Mouse (Mus musculus) neural tube, embryonic 10.5 days (tissue): ENCODE measurements around the gene 4933430I17Rik.

Experiments
- DNase-seq: peaks from one replicate; pipeline ENCODE4 v3.0.0-alpha.2; 2017; ENCODE audit warnings: low spot score; ENCODE audit errors: extremely low spot score

Gene 4933430I17Rik

DNA sequence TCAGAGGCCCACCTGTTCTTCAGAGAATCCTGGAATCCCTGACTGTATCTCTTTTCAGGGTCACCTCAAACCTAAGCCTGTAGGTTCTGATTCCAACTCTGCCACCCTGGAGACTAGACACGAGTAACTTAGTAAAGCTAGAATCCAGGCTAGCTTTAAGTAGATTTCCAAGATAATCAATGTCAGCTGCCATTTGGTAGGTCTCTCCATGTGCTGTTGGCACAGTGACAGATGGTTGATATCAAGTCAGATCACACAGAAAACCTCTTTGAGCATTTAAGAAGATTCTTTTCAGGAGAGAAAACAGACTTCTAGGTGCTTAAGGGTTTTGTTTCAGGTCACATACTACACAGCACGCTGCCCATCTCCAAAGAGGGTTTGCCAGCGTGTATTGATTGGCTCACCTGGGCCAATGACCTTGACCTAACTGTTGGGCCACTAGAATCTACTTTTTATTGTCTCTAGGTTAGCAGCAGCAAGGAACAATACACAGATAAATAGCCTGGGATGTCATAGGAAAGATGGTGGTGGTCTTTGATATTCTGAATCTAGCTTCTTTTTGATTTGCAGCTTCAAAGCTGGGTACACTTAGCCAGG lies 21.7 kb upstream of the 4933430I17Rik start, which contains the start of gene Hdhd3:
Hdhd3 (minus strand) TSS at position 94 of the 597 bp plus-strand sequence.
- no peak for DNase-seq

DNA sequence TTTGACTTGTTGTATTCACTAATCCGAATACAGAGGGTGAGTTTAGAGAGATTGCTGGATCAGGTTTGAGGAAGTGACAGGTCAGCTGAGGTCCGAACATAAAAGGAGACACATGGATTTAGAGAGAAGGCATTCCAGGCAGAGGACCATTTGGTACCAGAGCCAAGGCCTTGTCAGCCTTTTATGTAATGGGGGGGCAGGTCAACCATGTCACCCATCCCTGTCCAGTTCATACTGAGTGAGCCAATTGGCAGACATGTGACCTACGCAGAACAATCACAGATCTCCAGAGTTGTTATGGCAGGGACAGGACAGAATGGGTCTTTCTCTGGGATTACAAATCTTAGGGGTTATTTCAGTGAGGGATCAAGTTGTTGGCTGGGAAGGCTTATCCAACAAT lies 19.2 kb upstream of the 4933430I17Rik start:
- DNase-seq, result no peak

DNA sequence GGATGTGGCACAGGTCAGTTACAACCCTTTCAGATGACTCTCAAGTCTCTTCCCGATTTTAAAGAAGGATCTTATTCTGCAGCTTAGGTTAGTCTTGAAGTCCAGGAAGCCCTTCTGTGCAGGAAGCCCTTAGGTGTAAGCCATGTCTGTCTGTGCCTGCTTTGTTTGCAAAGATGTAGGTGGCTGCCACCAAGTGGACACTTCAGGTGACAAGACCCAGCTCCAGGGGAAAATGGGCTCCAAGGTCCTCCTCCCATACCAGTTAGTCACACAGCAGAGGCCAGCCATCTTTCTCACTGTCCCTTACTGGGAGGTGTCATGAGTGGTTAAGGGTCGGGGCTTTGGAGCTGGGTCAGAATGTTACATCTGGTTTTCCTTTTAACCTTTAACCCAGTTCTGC lies 18.4 kb upstream of the 4933430I17Rik start:
- DNase-seq, result no peak

DNA sequence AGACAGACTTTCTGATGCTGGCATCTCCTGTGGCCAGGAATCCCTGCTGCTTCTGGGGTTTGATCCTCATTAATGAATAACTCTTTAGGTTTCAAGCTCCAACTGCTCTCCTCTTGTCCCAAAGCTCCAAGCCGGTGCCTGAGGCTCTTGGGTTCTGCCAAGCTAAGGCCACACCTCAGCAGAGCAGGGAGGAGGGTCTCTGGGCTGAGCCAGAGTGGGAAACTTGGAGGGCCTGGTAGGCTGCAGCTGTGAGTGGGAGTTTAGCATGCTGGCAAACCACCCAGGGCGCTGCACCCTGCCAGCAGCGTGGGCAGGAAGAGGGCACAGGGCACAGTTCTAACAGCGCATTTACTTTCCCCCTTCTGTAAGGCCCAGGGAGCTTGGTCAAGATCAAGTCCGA lies 16.3 kb upstream of the 4933430I17Rik start:
- no peak for DNase-seq

DNA sequence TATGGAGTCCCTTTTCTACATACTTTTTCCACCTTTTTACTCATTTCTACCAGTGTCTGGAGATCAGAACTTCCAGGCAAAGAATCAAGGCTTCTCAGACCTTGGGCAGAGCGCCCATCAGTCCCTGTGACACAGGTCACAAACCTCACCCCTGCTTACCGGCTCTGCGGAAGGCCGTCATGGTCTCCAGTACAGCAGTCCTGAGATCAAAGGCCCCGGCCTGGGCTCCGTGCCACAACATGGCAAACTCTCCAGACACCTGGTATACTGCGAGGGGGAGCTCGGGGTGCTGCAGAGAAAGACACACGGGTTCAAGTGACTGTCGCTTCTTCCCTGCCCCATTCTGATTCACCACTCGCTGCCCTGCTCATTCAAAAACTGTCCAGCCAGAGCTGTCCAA lies 15.2 kb upstream of the 4933430I17Rik start:
- DNase-seq, result no peak

DNA sequence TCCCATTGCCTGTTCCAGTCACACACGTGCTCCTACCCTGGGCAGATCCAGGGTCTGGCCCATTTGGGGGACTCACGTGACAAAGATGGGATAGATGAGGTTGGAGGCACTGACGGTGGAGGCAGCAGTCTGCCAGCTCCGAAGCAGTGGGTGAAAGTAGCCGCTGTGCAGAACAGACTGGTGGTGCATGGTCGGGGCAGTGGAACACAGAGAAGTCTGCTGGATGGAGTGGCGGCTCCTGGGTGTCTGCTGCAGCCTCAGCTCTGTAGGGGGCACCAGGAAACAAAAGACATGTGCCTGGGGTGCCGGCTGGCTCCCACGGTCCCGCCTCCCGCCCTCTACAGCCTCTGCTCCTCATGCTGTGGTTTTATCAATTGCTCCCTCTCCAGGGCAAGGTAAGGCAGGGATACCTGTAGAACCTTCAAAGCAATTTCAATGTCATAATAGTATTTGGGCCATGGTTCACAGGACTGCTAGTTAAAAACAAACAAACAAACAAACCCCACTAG lies 11.1 kb upstream of the 4933430I17Rik start:
- DNase-seq, result no peak

DNA sequence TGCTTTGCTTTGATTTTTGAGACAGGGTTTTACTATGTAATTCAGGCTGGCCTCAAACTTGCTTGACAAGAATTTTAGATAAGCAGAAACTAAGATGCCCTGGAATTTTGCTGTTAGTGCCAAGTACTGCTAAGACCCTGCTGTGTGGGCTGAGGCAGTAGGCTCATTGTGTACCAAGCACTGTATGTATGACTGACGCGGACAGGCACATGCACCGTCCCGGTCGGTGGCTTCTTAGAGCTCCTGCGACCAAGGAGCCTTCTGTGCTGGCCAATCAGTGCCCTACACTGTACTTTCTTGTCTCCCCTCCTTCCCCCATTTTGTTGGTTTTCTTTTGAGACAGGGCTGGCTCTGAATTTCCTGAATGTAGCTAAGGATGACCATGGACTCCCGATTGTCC lies 10.2 kb upstream of the 4933430I17Rik start:
- DNase-seq, result no peak

DNA sequence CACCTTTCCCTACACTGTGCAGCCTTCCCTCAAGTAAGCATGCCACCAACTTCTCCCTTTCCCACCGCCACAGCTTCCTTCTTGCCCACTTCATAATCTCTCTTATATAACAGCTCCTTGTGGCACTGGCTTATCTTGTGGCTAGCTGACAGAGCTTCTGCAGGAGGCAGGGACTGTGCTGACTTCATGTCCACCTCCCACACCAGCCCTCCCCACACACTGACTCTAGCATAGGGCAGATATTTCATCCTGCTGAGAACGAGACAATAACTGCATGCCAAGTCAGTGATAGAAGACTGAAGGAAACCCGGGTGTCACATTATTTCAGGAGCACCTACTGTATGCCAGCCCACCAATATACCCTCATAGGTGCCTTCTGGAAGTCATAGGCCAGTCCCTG lies 9.7 kb upstream of the 4933430I17Rik start:
- DNase-seq, result no peak

DNA sequence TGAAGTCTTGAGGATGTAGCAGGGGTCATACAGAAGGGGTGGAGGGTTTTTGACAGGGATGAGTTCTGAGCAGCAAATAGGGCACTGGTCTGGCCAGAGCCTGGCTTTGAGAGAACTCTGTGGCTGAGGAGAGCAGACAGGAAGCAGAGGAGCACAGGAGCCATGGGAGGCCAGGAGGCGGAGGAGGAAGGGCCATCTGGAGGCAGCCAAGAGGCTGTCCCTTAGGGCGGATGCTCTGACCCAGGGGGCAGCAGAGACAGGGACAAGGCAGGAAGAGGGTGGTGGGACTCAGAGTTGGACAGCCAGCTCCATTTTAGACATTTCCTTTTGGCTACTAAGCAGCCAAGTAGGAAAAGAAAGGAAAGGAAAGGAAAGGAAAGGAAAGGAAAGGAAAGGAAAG lies 9.1 kb upstream of the 4933430I17Rik start:
- DNase-seq, result no peak

DNA sequence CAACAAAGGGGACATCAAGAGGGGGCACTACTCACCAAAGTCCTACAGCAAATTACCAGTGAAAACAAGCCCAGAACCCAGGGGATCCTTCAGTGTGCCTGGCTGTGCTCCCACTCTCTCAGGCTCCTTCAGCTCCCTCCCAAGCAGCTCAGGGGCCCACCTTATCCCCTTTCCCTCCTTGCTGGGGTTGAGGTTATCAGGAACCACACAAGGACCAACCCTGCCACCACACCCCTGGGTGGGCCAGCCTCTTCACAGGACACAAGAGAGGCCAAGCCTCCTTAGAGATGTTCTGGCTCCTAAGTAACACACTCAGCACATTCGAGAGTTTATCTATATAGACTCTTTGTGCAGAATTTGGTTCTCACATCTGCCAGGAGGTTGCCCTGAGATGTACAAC lies 8.6 kb upstream of the 4933430I17Rik start:
- DNase-seq, result no peak

DNA sequence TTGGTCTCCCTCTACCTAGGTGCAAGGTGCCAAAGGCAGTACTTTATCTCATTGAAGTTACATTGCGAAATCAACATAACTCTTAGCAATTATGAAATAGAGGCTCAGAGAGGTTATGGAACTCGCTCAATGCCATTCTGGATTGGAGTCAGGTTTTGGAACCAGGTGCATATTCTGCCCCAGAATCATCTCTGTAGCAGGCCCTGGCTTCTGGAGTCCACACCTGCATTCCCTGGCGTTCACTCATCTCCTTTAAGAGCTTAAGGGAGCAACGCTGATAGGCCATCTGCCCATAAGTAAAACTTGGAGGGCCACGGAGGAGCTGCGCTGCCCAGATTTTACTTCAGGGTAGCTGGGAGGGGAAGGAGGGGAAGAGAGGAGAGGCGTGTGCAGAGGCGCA lies 8.1 kb upstream of the 4933430I17Rik start:
- no peak for DNase-seq

DNA sequence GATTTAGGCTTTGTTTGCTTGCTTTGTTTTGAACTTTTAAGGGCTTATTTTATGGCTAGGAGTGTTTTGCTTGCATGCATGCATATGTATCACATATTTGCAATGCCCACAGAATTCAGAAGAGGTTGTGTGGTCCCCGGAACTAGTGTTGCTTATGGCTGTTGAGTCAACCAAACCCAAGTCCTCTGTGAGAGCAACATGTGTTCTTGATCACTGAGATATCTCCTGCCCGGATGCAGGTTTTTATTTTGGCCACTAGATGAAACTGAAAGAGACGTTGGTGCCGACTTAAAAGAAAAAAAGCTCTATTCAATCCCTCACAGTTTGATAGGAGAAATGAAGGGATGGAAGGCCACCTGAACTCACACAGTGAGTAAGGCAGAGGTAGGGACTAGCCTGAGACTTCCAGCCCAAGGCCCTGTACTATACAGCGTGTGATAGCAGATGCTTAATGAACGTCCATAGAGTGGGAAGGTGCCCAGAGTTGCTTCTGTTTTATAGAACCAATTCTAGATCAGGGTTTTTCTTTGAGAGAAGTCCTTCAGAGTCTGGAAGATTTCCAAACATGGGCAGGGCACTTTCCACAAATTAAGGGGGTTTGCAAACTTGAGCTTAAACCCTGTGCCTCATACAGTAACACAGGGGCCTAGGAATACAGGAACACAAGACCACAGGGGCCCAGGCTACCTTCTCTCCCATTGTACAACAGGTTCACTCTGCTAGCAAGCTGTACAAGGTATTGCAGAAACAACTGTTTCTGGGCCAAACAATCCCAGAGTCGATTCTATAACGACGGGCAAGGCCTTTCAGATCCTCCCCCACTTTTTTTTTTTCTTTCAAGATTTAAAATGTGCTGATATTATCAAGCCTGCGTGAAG lies 7.4 kb upstream of the 4933430I17Rik start:
- DNase-seq, result no peak

DNA sequence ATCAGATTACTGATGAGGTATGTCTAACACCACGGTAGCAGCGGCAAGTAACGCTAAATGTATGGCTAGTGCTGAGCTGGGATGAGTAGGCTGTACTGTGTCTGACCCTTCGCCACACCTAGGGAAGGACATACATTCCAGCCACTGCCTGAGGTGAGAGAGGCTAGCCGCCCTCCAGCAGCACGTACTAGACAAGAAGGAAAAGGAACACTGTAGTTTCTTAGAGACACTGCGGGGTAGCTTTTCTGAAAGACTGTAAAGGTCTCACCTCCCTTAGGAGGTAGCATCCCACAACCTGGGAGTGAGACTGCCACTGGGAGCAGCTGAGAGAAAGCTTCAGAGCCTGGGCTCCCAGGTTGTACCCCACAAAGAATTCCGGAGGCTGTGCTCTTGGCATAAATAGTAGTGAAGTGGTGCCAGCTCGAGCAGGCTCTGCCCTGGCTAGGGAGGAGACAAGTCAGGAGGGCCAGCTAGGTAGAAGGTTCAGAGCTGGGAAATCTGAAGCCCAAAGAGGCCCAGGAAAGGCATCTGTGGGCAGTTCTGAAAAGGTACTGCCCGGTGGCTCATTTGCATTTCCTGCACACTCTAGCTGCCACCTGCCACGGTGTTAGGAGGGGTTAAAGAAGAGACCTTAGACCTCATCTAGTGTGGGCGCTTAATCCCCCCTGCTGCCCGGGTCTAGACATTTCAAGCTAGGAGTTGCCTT lies 6.6 kb upstream of the 4933430I17Rik start:
- DNase-seq, result no peak

DNA sequence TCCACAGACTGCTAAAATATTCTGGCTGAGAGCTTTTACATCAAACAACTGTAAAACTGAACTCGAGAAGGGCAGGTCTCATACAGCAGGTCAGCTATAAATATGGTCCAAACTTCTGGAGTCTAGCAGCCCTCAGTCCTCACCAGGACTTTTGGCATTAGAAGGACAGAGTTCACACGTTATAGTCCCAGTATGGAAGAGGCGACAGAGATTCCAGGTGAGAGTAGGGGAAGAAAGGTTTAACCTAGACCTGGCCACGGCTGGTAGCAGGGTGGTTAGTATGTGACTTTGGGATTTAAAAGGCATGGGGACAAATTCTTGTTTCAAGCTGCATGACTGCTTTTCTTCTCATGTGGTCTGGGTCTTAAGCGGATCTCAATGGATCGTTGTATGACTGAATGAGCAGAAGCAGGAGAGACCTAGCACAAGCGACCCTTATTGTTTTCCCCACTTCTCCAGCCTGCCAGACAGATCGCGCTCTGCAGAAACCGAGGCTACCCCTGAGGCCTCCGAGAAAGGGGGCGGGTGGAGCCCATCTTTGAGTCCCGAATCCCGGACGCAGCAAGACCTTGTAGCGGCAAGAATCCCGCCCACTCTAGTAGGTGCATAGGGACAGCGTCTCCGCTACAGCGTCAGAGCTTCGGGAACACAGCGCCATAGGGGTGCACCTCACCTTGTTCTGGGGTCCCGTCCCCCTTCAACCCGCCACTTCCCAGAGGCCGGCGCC lies 5.9 kb upstream of the 4933430I17Rik start:
- DNase-seq, result no peak

DNA sequence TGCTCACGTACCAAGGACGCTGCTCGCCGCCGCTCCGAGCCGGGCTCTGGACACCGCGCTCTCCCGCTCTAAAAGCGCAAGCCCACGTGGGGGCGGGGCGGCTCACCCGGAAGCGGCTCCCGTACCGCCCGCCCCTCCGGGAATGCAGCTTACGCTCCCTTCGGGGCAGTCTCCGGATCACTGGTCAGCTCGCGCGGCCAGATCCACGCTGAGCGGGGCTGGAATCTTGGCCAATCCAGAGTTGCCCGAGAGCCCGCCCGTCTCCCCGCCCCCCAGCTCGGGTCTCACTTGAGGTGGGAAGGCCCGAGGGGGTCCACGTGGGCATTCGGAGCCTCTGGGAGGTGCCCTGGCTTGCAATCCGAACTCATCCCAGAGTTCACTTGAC lies 5.3 kb upstream of the 4933430I17Rik start, which contains the start of gene Alad:
Alad (minus strand) TSS at position 70 of the 385 bp plus-strand sequence.
- peak; percentile 90 for DNase-seq

DNA sequence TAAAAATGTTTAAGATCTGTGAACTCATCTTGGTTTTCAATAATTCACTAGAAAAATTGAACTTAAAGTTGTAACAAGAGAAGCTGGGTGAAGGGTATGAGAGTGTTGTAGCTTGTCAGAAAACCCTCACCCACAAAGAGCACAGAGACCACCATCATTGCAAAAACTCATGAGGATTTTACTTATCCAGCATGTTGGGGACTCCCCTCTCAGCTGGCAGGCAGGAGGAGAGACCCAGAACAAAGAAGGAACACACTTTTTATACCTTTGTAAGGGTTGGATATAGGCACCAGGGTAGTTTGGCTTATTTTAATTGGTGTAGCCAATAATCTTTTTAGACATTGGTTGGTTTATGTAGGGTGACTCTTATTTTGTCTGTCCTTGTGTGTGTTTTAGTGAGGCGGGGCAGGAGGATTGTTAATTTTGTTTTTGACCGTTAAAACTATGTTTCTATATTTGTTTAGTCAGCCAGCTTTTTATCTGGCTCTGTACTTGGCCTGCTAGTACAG lies 4.2 kb upstream of the 4933430I17Rik start:
- no peak for DNase-seq

DNA sequence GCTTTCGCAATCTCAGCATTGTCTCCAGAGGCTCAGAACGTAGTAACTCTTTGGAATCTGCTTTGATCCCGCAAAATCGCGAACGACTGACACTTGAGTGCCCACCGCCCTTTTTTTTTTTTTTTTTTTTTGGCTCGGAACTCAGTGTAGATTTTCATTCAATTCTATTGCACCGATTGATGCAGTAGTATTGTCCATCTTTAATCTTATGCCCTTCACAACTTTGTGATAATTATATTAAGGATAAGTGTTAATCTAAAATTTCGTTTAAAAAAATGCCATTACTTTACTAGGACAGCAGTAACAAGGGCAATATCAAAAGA lies 281 bp downstream of the 4933430I17Rik start:
- DNase-seq, result no peak

DNA sequence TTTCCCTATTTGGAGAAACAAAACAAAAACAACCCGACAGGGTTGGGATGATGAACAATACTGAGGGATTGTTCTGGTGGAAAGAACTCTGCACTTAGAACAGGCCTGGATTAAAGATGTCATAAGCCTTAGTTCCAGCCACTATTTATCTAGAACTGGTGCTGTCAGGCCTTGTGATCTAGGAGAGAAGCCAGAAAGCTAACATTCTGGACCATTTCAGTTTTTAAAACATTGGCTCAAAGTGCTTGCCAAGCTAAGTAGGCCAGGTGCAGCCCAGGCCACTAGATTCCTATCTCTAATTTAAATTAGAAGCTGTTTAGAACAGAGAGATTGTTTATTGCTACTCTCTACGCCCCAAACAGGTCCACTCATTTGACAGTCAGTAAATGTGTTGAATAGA lies 1.1 kb downstream of the 4933430I17Rik start:
- no peak for DNase-seq

DNA sequence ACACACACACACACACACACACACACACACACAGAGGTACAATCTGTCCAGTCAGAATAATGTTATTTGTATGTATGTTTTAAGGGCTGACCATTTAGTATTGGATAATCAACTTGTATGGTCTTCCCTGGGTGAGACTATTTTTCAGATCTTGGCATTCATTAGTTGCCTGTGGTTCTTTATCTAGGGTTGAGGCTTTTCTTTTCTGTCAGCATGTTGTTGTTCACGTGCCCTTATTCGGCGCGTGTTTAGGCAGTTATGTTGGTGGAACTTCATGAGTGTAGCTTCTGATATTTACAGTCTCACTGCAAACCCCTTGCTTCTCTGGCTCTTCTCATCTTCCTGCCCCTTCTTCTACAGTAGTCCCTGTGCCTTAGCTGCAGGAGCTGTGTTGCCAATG lies 2.5 kb downstream of the 4933430I17Rik start:
- no peak for DNase-seq

DNA sequence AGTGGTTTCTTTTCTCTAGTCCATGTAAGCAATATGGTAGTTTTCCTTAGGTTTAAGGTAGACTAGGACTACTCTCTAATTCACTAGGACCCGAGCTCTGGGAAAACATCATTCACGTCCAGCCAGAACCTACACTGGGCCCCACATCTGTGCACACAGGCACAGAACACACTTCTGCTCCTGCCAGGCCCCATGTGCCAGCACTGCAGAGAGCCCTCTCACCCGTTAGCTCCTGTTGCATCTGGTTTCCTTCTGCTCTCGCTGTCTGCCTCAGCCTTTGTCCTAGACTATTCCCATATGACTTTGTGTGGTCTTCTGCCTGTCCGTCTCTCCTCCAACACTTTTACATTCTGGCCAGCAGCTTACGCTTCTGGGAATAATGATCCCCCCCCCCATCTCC lies 8.6 kb downstream of the 4933430I17Rik start:
- DNase-seq, result no peak

DNA sequence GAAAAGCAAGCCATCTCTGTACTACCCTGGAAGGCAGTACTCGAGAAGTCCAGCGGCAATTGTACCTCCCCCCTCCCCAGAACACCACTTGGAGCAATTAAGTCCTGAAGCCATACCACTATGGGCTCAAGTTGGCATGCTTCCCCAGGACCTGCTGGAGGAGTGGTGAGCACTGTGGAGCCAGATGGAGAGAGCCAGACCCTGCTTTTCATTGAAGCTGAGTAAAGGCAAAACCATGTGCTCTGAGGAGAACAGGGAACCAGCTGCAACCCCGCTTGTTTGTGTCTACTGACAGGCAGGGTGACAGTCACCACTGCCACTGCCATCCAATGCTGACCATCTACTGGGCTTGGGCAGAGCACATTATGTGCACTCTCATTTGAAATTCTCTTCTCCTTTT lies 16.6 kb downstream of the 4933430I17Rik start:
- DNase-seq, result no peak
